Mouse (Mus musculus) midbrain, embryonic 14.5 days (tissue): ENCODE measurements around the gene Kbtbd2. TPM values are rescaled to one million over a fixed set of nuclear protein-coding genes. Genes with fewer than 3 reads are reported as not detected.

ENCODE experiments used
- ATAC-seq: fragments of 200-750 bp; cut with Nextera tagmentation; 2 replicates; pipeline ENCODE4 v1.8.0; 2017; ENCODE audit warnings: moderate number of reproducible peaks, moderate library complexity; ENCODE audit not compliant: low FRiP score, low TSS enrichment
- DNase-seq: peaks from one replicate; pipeline ENCODE4 v3.0.0-alpha.2; 2015
- H3K27ac ChIP-seq: fragments of 300-500 bp; sonication (generic); replicated peaks from 2 replicates; pipeline ENCODE4 v1.5.1; 2014; ENCODE audit warnings: mild to moderate bottlenecking, low read depth, low read length, moderate library complexity
- H3K27me3 ChIP-seq: fragments of 300-500 bp; sonication (generic); 2 replicates; pipeline ENCODE4 v1.6.1; 2014; ENCODE audit warnings: low read length, control low read depth, mixed read lengths; ENCODE audit not compliant: control insufficient read depth, insufficient read depth
- H3K36me3 ChIP-seq: fragments of 300-500 bp; sonication (generic); 2 replicates; pipeline ENCODE4 v1.6.1; 2014; ENCODE audit warnings: low read length, control low read depth; ENCODE audit not compliant: control insufficient read depth, insufficient read depth
- H3K4me1 ChIP-seq: fragments of 300-500 bp; sonication (generic); 2 replicates; pipeline ENCODE4 v1.6.1; 2014; ENCODE audit warnings: mild to moderate bottlenecking, antibody characterized with exemption, low read length, control low read depth; ENCODE audit not compliant: control insufficient read depth, insufficient read depth
- H3K4me2 ChIP-seq: fragments of 300-500 bp; sonication (generic); 2 replicates; pipeline ENCODE4 v1.6.1; 2014; ENCODE audit warnings: mild to moderate bottlenecking, low read length, moderate library complexity
- H3K4me3 ChIP-seq: fragments of 300-500 bp; sonication (generic); replicated peaks from 2 replicates; pipeline ENCODE4 v1.5.1; 2014; ENCODE audit warnings: low read depth, low read length
- H3K9ac ChIP-seq: fragments of 300-500 bp; sonication (generic); replicated peaks from 2 replicates; pipeline ENCODE4 v1.6.1; 2014; ENCODE audit warnings: mild to moderate bottlenecking, low read length, moderate library complexity
- H3K9me3 ChIP-seq: fragments of 300-500 bp; sonication (generic); 2 replicates; pipeline ENCODE4 v1.6.1; 2016; ENCODE audit warnings: low read length, control low read depth, mixed read lengths; ENCODE audit not compliant: control insufficient read depth
- WGBS: fragments of 180-500 bp; shearing (Covaris S2); extraction: QIAGEN DNeasy Blood & Tissue Kit; methylation state at CpG from one replicate; pipeline ENCODE4 v1.1.7; 2014; 5-methylcytosine and 5-hydroxymethylcytosine counted together
- polyA plus RNA-seq: library from polyadenylated mRNA; unstranded; fragments of >200 nt; fragmentation: Nextera tagmentation; extraction: Ambion mirVana; gene quantifications from 2 replicates; pipeline ENCODE4 v1.2.1, GENCODE M21; 2014

Gene Kbtbd2
- 28.8 and 31.0 TPM in 2 replicates for polyA plus RNA-seq

- H3K9ac ChIP-seq: peak within 1 kb of the TSS; percentile 93
- H3K36me3 ChIP-seq: no peaks in the 10 kb centered on the region
- H3K9me3 ChIP-seq: no peaks in the 10 kb centered on the region
- H3K27ac ChIP-seq: peak within 1 kb of the TSS; percentile 99
- under 1% methylated on average over 94 of the region's 98 CpGs for WGBS
- H3K4me1 ChIP-seq: peaks cover 21% of the 10 kb centered on the region
- H3K27me3 ChIP-seq: no peaks in the 10 kb centered on the region
- peak within 1 kb of the TSS; percentile 72 for H3K4me2 ChIP-seq
- peak; percentile 94 for ATAC-seq
- DNase-seq: peak; percentile 96
- peak within 1 kb of the TSS; percentile 76 for H3K4me3 ChIP-seq
Measured at GRCm38 (mm10) chr6:56797311-56798151, at the start of gene Kbtbd2. TSS of gene Kbtbd2 (minus strand) at chr6:56797813.

GRCm38 (mm10) chr6:56844365-56844764, 46.8 kb upstream of the Kbtbd2 start:
- DNase-seq (no peak), ATAC-seq (no peak)
- H3K4me1 ChIP-seq: no peaks in the 10 kb centered on the region
- WGBS: 95% methylated on average over 2 of the region's 2 CpGs
- no peaks in the 10 kb centered on the region for H3K9me3 ChIP-seq
- no peak overlapping the region for H3K4me3 ChIP-seq
- no peak overlapping the region for H3K9ac ChIP-seq
- H3K36me3 ChIP-seq: no peaks in the 10 kb centered on the region
- H3K27me3 ChIP-seq: no peaks in the 10 kb centered on the region
- no peak overlapping the region for H3K4me2 ChIP-seq
- H3K27ac ChIP-seq: no peak overlapping the region

GRCm38 (mm10) chr6:56843229-56843628, 45.6 kb upstream of the Kbtbd2 start:
- H3K36me3 ChIP-seq: no peaks in the 10 kb centered on the region
- no peak overlapping the region for H3K27ac ChIP-seq
- H3K4me1 ChIP-seq: no peaks in the 10 kb centered on the region
- H3K9ac ChIP-seq: no peak overlapping the region
- no peaks in the 10 kb centered on the region for H3K9me3 ChIP-seq
- DNase-seq (no peak), ATAC-seq (no peak)
- WGBS: 91% methylated on average over 3 of the region's 3 CpGs
- no peak overlapping the region for H3K4me3 ChIP-seq
- no peak overlapping the region for H3K4me2 ChIP-seq
- H3K27me3 ChIP-seq: no peaks in the 10 kb centered on the region

- no peaks in the 10 kb centered on the region for H3K36me3 ChIP-seq
- WGBS: 87% methylated on average over 3 of the region's 3 CpGs
- H3K9ac ChIP-seq: no peak overlapping the region
- no peak overlapping the region for H3K27ac ChIP-seq
- H3K27me3 ChIP-seq: no peaks in the 10 kb centered on the region
- no peak overlapping the region for H3K4me2 ChIP-seq
- ATAC-seq: no peak
- H3K4me1 ChIP-seq: no peaks in the 10 kb centered on the region; the same call in 1 of the 2 replicates
- DNase-seq: no peak
- no peaks in the 10 kb centered on the region for H3K9me3 ChIP-seq
- no peak overlapping the region for H3K4me3 ChIP-seq
Measured at GRCm38 (mm10) chr6:56837621-56838020, 40.0 kb upstream of the Kbtbd2 start.

GRCm38 (mm10) chr6:56837166-56837565, 39.6 kb upstream of the Kbtbd2 start:
- no peak for ATAC-seq
- 96% methylated on average over 12 of the region's 12 CpGs for whole genome bisulfite sequencing
- H3K4me2 ChIP-seq: no peak overlapping the region

GRCm38 (mm10) chr6:56835532-56835931, 37.9 kb upstream of the Kbtbd2 start:
- 88% methylated on average over 10 of the region's 10 CpGs for WGBS
- H3K9ac ChIP-seq: no peak overlapping the region
- no peaks in the 10 kb centered on the region for H3K36me3 ChIP-seq
- peaks cover 4% of the 10 kb centered on the region; the same call in 1 of the 2 replicates for H3K4me1 ChIP-seq
- no peaks in the 10 kb centered on the region for H3K27me3 ChIP-seq
- no peak overlapping the region for H3K4me3 ChIP-seq
- no peak overlapping the region for H3K27ac ChIP-seq
- ATAC-seq (no peak), DNase-seq (no peak)
- no peak overlapping the region for H3K4me2 ChIP-seq
- no peaks in the 10 kb centered on the region for H3K9me3 ChIP-seq

More at GRCm38 (mm10) chr6:56837166-56837565, 39.6 kb upstream of the Kbtbd2 start:
- no peak for DNase-seq
- no peaks in the 10 kb centered on the region for H3K9me3 ChIP-seq
- H3K36me3 ChIP-seq: no peaks in the 10 kb centered on the region
- no peaks in the 10 kb centered on the region for H3K27me3 ChIP-seq
- no peak overlapping the region for H3K4me3 ChIP-seq
- H3K4me1 ChIP-seq: peaks cover 4% of the 10 kb centered on the region; the same call in 1 of the 2 replicates
- no peak overlapping the region for H3K27ac ChIP-seq
- H3K9ac ChIP-seq: no peak overlapping the region

GRCm38 (mm10) chr6:56834769-56835168, 37.2 kb upstream of the Kbtbd2 start:
- ATAC-seq: no peak
- Histone ChIP-seq H3K4me1 (peaks cover 4% of the 10 kb centered on the region; the same call in 1 of the 2 replicates), H3K27ac (no peak overlapping the region), H3K4me2 (no peak overlapping the region), H3K9me3 (no peaks in the 10 kb centered on the region), H3K4me3 (no peak overlapping the region), H3K36me3 (no peaks in the 10 kb centered on the region), H3K9ac (no peak overlapping the region), H3K27me3 (no peaks in the 10 kb centered on the region)
- DNase-seq: no peak
- WGBS: 58% methylated on average over 5 of the region's 5 CpGs

- Histone ChIP-seq H3K9ac (no peak overlapping the region), H3K36me3 (no peaks in the 10 kb centered on the region), H3K4me1 (peaks cover 4% of the 10 kb centered on the region; the same call in 1 of the 2 replicates), H3K27me3 (no peaks in the 10 kb centered on the region), H3K4me3 (no peak overlapping the region), H3K9me3 (no peaks in the 10 kb centered on the region), H3K27ac (no peak overlapping the region), H3K4me2 (peak overlapping the region; percentile 86)
- DNase-seq (no peak), ATAC-seq (no peak)
Measured at GRCm38 (mm10) chr6:56832830-56833229, 35.2 kb upstream of the Kbtbd2 start.

GRCm38 (mm10) chr6:56832407-56832796, 34.8 kb upstream of the Kbtbd2 start:
- WGBS: 4% methylated on average over 15 of the region's 15 CpGs
- 0 out of 2 replicates have a peak overlapping the region, but pooled peaks have one; percentile 34 for H3K27ac ChIP-seq
- no peaks in the 10 kb centered on the region for H3K9me3 ChIP-seq
- H3K4me1 ChIP-seq: peaks cover 4% of the 10 kb centered on the region; the same call in 1 of the 2 replicates
- peak overlapping the region; percentile 53 for H3K4me3 ChIP-seq
- peak overlapping the region; percentile 86 for H3K4me2 ChIP-seq
- peak overlapping the region; percentile 66 for H3K9ac ChIP-seq
- DNase-seq (peak; percentile 21), ATAC-seq (peak; percentile 7; the same call in 1 of the 2 replicates)
- H3K36me3 ChIP-seq: no peaks in the 10 kb centered on the region
- no peaks in the 10 kb centered on the region for H3K27me3 ChIP-seq
